Mouse (Mus musculus) mouse trophoblast stem cell (cell line): ENCODE data around the gene Mpg.

Experiments
- in situ Hi-C, 2 experiments: fragments of 300-500 bp; cut with MseI, MboI; formaldehyde crosslinking; loops; 2 replicates in 1 of 2; 3 replicates in 1 of 2; pipeline ENCODE4 v1.15.1; 2025

Gene Mpg

DNA sequence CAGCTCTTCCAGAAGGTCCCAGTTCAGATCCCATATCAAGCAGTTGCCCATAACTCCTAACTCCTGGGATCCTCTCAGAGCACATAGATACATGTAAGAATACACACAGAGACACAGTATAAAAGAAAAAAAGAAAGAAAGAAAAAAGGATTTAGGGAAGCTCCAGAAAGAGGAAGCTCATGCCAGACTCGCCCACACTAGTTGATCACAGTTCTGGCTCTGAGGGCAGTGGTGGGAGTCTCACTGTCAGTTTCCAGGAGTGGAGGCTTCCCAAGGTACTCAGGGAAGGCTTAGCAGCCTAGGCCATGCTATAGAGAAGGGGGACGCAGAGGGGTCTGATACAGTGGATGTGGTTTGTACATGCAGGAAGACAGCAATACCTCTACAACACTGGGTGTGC lies 4.8 kb downstream of the Mpg start:
- in situ Hi-C loops = no loop called here

GRCm38 (mm10) chr11:32232848-32233247 lies 6.5 kb downstream of the Mpg start:
- in situ Hi-C loops = no loop called here

DNA sequence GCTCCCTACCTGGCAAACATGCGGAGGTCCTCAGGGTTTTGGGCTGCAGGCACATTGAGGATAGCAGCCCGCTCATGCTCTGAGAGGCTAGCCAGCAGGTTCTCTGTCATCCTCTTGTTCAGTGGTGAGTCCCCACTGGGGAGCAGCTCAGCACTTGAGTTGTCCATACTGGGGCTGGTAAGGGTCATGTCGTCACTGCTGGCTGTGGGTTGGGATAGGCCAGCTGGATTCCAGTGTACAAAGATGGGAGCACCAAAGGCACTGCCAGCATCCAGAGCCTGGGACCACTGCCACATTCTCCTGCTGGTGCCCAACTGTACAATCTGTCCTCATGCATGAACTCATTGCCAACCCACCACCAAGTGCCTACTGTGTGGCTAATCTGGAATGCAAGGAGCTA lies 7.6 kb downstream of the Mpg start:
- in situ Hi-C loops = no loop called here

DNA sequence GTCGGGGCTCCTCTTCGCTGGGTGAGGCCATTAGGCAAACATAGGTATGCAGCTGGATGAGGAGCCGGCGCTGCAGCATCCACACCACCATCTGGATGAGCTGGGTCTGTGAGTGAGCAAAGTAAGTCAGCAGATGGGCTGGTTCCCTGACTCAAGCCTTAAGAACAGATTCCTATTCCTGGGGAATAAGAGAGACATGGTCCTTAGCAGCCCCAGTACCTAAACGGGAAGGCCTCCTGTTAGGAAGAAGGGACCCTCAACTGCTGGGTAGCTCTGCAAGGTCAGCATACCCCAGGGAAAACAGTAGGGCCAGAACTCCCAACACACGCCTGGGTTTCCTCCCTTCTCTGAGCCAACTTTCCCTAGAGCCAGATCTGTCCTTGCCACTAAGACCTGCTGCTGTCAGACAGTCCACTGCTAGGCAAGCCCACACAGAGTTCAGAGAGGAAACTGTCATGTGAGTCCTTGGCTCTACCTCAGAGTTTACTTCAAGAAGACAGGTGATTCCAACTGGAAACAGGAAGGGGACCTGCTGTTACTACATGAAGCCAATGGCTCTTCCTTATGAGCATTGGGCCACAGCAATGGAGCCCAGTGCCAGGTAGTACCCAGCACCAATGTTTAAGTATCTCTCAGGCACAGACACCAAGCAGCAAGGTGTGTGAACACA lies 8.6 kb downstream of the Mpg start:
- in situ Hi-C loops = no loop called here

GRCm38 (mm10) chr11:32235646-32236045 lies 9.3 kb downstream of the Mpg start:
- in situ Hi-C loops = no loop called here

- in situ Hi-C loops = no loop called here
Observed at GRCm38 (mm10) chr11:32236132-32236531, 9.8 kb downstream of the Mpg start.

GRCm38 (mm10) chr11:32236712-32237410 lies 10.6 kb downstream of the Mpg start:
- in situ Hi-C loops = no loop called here

DNA sequence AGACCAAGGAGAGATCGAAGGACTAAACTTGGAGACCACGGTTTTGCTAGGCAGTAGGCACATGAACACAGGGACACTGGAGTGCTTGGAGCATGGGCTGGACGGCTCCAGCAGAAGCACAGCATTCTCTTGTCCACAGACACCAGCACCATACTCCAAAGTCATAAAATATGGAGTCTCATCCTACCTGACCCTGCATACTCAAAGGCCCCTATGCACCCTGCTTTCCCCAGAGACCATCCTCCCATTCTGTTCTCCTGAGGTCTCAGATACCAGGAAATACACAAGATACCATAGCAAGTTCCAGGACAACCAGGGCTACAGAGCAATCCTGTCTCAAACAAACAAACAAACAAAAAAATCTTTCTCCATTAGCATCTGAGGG lies 11.1 kb downstream of the Mpg start:
- in situ Hi-C loops = no loop called here

- in situ Hi-C loops = no loop called here
Observed at GRCm38 (mm10) chr11:32238093-32238860, 12.0 kb downstream of the Mpg start.

GRCm38 (mm10) chr11:32241391-32241790 lies 15.1 kb downstream of the Mpg start:
- in situ Hi-C loops = no loop called here

DNA sequence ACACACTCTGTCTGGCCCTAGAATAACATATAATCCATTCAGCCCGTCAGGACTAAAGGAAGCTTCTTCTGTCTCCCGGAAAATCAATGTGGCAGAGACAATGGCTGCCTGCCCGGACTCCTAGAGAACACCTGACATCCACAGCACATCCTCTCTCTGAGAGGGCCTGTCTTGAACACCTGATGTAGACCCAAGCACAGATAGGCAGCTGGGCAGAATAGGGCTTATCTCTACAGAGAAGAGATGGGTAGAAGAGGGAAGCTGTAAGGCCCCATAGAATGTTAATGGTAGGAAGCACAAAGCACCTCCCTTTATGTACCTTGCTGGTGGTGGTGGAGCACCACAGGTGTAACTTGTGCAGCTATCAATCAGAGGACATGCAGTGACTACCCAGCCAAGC lies 15.9 kb downstream of the Mpg start:
- in situ Hi-C loops = no loop called here

GRCm38 (mm10) chr11:32243205-32243955 lies 17.1 kb downstream of the Mpg start:
- in situ Hi-C loops = no loop called here

DNA sequence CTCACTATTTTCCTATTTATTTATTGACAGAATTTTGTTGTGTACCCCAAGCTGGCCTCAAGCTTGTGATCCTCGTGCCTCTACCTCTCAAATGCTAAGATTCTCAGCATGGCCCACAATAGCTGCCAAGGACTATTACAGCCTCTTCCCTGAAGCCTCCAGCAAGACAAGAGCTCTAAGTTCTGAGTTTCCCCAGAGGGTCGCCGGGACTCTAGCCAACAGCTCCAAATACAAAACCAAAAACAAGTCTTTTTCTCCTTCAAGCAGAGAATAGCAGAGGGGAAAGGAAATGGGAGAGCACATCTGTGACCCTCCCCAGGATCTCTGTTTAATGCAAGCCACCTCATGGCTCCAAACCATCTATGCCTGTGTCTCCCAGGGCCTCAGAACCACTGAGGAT lies 17.8 kb downstream of the Mpg start:
- in situ Hi-C loops = no loop called here

DNA sequence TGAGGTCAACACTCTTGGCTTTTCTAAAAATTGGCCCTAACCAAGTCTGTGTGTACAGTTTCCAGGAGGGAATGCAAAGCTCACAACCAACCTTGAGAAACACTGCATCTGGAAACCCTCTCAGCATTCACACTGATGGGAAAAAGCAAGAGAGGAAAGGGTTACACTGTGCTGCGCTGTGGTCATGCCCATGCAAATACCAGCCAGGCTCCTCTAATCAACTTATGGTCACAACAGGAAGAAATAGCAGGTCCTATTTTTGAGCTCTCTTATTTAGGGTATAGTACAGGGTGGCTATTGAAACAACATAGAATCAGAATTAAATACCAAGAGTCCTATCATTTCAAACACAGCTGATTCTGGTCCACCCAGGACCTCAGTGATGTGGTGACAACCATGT lies 18.3 kb downstream of the Mpg start:
- in situ Hi-C loops = no loop called here

DNA sequence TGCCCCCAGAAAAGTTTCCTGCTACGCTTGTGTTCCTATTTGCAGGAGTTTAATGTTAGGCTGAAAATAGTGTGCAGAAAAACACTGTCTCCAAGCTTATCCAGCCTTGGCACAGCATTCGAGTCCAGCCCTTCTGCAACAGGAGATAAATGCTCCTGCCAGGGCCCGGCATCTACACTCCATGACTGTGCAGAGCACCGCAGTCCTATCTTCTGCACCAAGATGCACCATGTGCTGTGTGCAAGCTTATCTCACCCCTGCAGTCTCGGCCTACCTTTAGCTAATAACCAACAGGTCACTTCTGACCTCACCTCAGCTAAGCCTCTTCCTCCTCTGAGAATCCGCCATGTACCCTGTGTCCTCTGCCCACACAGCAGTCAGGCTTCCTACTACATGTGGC lies 19.3 kb downstream of the Mpg start:
- in situ Hi-C loops = no loop called here

DNA sequence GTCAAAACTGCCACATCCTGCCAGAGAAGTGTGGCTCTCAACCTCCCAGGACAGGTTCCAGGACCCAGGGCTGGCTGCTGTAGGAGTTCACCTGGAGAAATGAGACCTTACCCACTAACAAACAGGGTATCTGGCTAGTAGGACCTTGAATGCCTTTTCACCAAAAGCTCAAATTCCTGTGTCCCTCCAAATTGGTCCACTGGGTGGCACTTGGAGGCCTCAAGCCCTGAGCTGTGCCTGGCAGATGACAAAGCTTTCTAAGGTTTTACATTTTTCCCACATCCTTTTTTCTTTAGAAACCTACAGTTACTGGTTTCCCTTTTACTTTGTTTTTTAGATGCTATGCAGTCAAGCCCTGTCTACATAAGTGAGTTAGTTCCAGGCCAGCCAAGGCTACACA lies 20.8 kb downstream of the Mpg start:
- in situ Hi-C loops = no loop called here

- in situ Hi-C loops = no loop called here
Observed at GRCm38 (mm10) chr11:32248350-32248749, 22.0 kb downstream of the Mpg start.

DNA sequence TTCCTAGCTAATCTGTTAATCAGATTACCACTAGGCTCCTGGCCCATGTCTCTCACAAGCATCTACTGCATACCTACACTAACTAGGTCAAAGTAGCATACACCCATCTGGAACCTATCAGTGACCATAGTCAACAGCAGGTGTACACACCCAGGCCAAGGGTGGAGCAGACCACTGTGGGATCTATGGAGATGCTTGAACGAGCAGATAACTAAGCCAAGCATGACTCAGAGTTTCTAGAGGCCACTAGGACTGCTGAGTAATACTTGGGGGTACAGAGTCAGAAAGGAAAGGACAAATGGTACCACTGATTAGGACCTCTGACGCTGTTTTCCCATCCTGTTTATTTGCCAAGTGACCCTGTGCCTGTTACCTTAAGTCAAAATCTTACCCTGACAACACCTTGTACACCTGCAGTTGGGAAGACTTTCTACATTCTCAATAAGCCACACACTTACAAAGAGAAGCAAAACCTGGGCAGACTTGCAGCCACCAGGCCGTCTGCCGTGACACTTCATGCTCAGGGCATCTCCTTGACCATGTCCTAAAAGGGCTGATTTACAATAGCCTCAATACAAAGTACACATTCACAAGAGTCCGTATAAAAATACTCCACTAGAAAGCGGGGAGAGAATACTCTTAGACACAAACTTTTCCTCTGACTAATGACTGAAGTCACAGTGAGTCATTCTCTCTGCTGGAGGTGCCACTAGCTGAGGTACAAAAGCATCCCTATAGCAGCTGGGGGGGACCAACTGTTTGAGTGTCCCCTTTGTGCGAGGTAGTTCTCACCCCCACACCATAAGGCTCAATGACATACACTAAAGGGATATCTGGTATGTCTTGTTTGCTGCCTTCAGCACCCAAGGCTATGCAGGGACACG lies 24.8 kb downstream of the Mpg start:
- in situ Hi-C loops = no loop called here

DNA sequence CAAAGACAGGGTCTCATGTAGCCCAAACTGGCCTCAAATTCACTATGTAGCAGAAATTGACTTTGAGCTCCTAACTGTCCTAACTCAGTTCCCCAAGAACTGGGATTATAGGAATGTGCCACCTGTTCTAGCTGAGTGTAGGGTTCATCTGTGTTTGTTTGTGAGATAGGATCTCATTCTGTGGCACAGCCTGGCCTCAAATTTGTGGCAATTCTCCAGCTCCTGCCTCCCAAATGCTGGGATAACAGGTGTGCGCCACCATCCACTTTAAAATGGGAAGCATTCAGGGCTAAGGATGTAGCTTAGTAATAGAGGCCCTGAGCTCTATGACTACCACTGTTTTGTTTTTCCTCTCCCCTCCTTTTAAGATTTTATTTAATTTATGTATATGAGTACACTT lies 26.8 kb downstream of the Mpg start:
- in situ Hi-C loops = no loop called here

DNA sequence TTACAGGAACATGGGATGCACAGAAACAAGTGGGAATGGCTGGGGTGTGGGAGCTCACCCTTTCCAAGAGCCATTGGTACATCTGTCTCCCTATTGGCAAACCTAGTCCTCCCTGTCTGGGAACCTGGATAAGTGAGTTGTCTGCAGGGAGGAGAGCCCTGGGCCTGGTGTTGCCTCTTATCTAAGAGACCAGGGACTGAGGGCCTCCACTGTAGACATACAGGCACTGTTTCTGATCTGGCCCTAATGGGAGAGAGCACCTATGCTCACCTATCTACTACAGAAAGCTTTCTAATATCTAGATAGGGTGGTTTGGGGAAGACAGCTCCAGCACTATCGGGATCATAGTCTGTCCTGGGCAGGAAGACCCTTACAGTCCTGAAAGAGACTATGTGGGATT lies 29.8 kb downstream of the Mpg start:
- in situ Hi-C loops = no loop called here

DNA sequence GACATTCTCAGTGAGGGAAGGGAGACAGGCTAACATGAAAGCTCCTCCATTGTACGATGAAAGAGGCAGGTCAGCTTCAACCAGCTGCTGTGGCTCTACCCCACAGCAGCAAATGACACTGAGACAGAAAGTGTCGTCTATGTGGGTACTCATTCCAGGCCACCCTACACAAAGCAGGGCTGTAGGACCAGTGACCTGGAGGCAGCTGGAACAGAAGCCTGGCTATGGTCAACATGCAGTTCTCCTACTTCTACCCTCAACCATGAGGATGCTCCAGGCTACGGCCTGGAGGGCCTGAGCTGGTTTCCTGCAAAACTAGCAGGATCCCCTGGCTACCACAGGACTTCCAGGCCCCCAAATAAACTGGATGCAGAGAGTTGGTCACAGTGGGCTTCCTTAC lies 30.3 kb downstream of the Mpg start:
- in situ Hi-C loops = no loop called here
